Mouse (Mus musculus): ENCODE measurements at regions not wholly inside any gene's neighbourhood (a gene's known extent, or its start where the extent isn't known, plus 50 kb on each side); places are given as distances from the start of the nearest gene placed in this dataset.

- no peak for DNase-seq (ENCODE audit: low read depth, low spot score)
- WGBS, result 89% methylated on average over 4 of the region's 4 CpGs
These were observed 188.5 kb upstream of the Maf start for GRCm38 (mm10) chr8:115896066-115896465.

- WGBS, result 79% methylated on average over 4 of the region's 4 CpGs
- no peak for DNase-seq (ENCODE audit: low read depth, low spot score)
These were observed 180.7 kb upstream of the Maf start for GRCm38 (mm10) chr8:115888278-115888677.

GRCm38 (mm10) chr8:115885121-115885743 is 177.6 kb upstream of the Maf start:
- DNase-seq (ENCODE audit: low read depth, low spot score), result peak; percentile 35

GRCm38 (mm10) chr8:115883808-115884207 is 176.2 kb upstream of the Maf start:
- no peak for DNase-seq (ENCODE audit: low read depth, low spot score)
- 64% methylated on average over 3 of the region's 3 CpGs for WGBS

More at GRCm38 (mm10) chr8:115885121-115885743, 177.6 kb upstream of the Maf start:
- 21% methylated on average over 2 of the region's 2 CpGs for WGBS

- DNase-seq (ENCODE audit: low read depth, low spot score), result no peak
- 80% methylated on average over 8 of the region's 8 CpGs for WGBS
These were observed 174.3 kb upstream of the Maf start for GRCm38 (mm10) chr8:115881881-115882280.

- WGBS, result 46% methylated on average over 7 of the region's 7 CpGs
- DNase-seq (ENCODE audit: low read depth, low spot score), result no peak
These were observed 167.2 kb upstream of the Maf start for GRCm38 (mm10) chr8:115874789-115875188.

GRCm38 (mm10) chr8:115871381-115871780 is 163.8 kb upstream of the Maf start:
- WGBS, result 74% methylated on average over 5 of the region's 5 CpGs
- no peak for DNase-seq (ENCODE audit: low read depth, low spot score)

GRCm38 (mm10) chr8:115861381-115861780 is 153.8 kb upstream of the Maf start:
- WGBS, result 49% methylated on average over 3 of the region's 3 CpGs
- DNase-seq (ENCODE audit: low read depth, low spot score), result no peak

GRCm38 (mm10) chr8:115859406-115859805 is 151.8 kb upstream of the Maf start:
- no peak for DNase-seq (ENCODE audit: low read depth, low spot score)
- WGBS, result 83% methylated on average over 8 of the region's 8 CpGs

- DNase-seq (ENCODE audit: low read depth, low spot score), result no peak
These were observed 149.2 kb upstream of the Maf start for GRCm38 (mm10) chr8:115856816-115857215.

GRCm38 (mm10) chr8:115855934-115856629 is 148.5 kb upstream of the Maf start:
- WGBS, result 54% methylated on average over 8 of the region's 8 CpGs
- DNase-seq (ENCODE audit: low read depth, low spot score), result peak; percentile 13

More at GRCm38 (mm10) chr8:115856816-115857215, 149.2 kb upstream of the Maf start:
- whole genome bisulfite sequencing, result 95% methylated on average over 10 of the region's 10 CpGs

- 83% methylated on average over 9 of the region's 9 CpGs for WGBS
- no peak for DNase-seq (ENCODE audit: low read depth, low spot score)
These were observed 146.8 kb upstream of the Maf start for GRCm38 (mm10) chr8:115854209-115854900.

GRCm38 (mm10) chr8:115850552-115850951 is 143.0 kb upstream of the Maf start:
- WGBS, result 58% methylated on average over 1 of the region's 1 CpGs
- DNase-seq (ENCODE audit: low read depth, low spot score), result no peak

- no peak for DNase-seq (ENCODE audit: low read depth, low spot score)
These were observed 125.8 kb upstream of the Maf start for GRCm38 (mm10) chr8:115833391-115833790.

GRCm38 (mm10) chr8:115831675-115832074 is 124.1 kb upstream of the Maf start:
- no peak for DNase-seq (ENCODE audit: low read depth, low spot score)
- 39% methylated on average over 1 of the region's 1 CpGs for WGBS

GRCm38 (mm10) chr8:115830012-115830662 is 122.5 kb upstream of the Maf start:
- peak; percentile 48 for DNase-seq (ENCODE audit: low read depth, low spot score)

GRCm38 (mm10) chr8:115826516-115826915 is 118.9 kb upstream of the Maf start:
- 11% methylated on average over 3 of the region's 3 CpGs for WGBS
- DNase-seq (ENCODE audit: low read depth, low spot score), result no peak

More at GRCm38 (mm10) chr8:115830012-115830662, 122.5 kb upstream of the Maf start:
- 30% methylated on average over 4 of the region's 4 CpGs for WGBS

- no peak for DNase-seq (ENCODE audit: low read depth, low spot score)
These were observed 118.4 kb upstream of the Maf start for GRCm38 (mm10) chr8:115825899-115826502.

GRCm38 (mm10) chr8:115824478-115824785 is 116.8 kb upstream of the Maf start:
- no peak for DNase-seq (ENCODE audit: low read depth, low spot score)
- WGBS, result 81% methylated on average over 6 of the region's 6 CpGs

More at GRCm38 (mm10) chr8:115825899-115826502, 118.4 kb upstream of the Maf start:
- 45% methylated on average over 5 of the region's 5 CpGs for WGBS

Measured in large intestine, adult 2 months (tissue).